Mouse (Mus musculus): ENCODE measurements around the gene Fyco1. TPM values are rescaled to one million over a fixed set of nuclear protein-coding genes. Genes with fewer than 3 reads are reported as not detected.
"Not testable (repeated sequence)": the region's sequence is repeated elsewhere in the genome, so short reads cannot be mapped to it uniquely, and the experiment has no call there.

Fyco1 gene
- total RNA-seq, 2 experiments from 2014 or later, result 29.6 to 30.4 TPM

- no peak for DNase-seq (ENCODE audit: low spot score in 2 of 2)
Observed at GRCm38 (mm10) chr9:123756752-123757151, 94.9 kb downstream of the Fyco1 start.

GRCm38 (mm10) chr9:123754333-123754732 is 97.4 kb downstream of the Fyco1 start:
- no peak for DNase-seq (ENCODE audit: low spot score in 2 of 2)

GRCm38 (mm10) chr9:123749687-123750086 is 102.0 kb downstream of the Fyco1 start:
- not testable (repeated sequence) for DNase-seq (ENCODE audit: low spot score in 2 of 2)

GRCm38 (mm10) chr9:123740799-123741198 is 110.9 kb downstream of the Fyco1 start:
- no peak for DNase-seq (ENCODE audit: low spot score in 2 of 2)

Other genes with a start within 250 kb of the Fyco1 start
- under 1 TPM; 0.55 to 0.69 TPM for gene Slc6a20b, start 219.3 kb downstream of the Fyco1 start, total RNA-seq (2021)
- gene Ccr9, start 173.5 kb downstream of the Fyco1 start, total RNA-seq (2021), result under 1 TPM in 1 of 2 experiments, not detected in 1; 0.16 TPM
- gene Slc6a20a, start 173.0 kb downstream of the Fyco1 start, total RNA-seq (2021), result 10 to 100 TPM; 15.5 to 17.5 TPM
- gene Lztfl1, start 134.2 kb downstream of the Fyco1 start, total RNA-seq (2021), result 10 to 100 TPM; 60.3 to 64.3 TPM
- not detected for gene Cxcr6, start 45.4 kb downstream of the Fyco1 start, total RNA-seq (2021)
- gene Xcr1, start 10.1 kb upstream of the Fyco1 start, total RNA-seq (2021), result not detected
- under 1 TPM; 0.57 to 0.62 TPM for gene Ccr1, start 116.8 kb upstream of the Fyco1 start, total RNA-seq (2021)
- not detected for gene Ccr1l1, start 126.5 kb upstream of the Fyco1 start, total RNA-seq (2021)
- gene Ccr3, start 170.1 kb upstream of the Fyco1 start, total RNA-seq (2021), result not detected

Data from layer of hippocampus, postnatal 14 days (tissue).